Mouse (Mus musculus): ENCODE measurements around the gene Nphp3.

Nphp3 gene

GRCm38 (mm10) chr9:104001921-104002859, at the start of gene Nphp3:
Gene Nphp3 (plus strand): TSS chr9:104002544.
- DNase-seq (ENCODE audit: low read depth, low spot score): peak; percentile 98

GRCm38 (mm10) chr9:103958722-103959121, 43.6 kb upstream of the Nphp3 start:
- DNase-seq (ENCODE audit: low read depth, low spot score): no peak

GRCm38 (mm10) chr9:103959989-103960388, 42.4 kb upstream of the Nphp3 start:
- no peak for DNase-seq (ENCODE audit: low read depth, low spot score)

GRCm38 (mm10) chr9:103996496-103996895, 5.8 kb upstream of the Nphp3 start:
- peak; percentile 48 for DNase-seq (ENCODE audit: low read depth, low spot score)

- no peak for DNase-seq (ENCODE audit: low read depth, low spot score)
These were observed 1.7 kb upstream of the Nphp3 start for GRCm38 (mm10) chr9:104000601-104001000.

GRCm38 (mm10) chr9:104002913-104003330, 578 bp downstream of the Nphp3 start:
- peak; percentile 77 for DNase-seq (ENCODE audit: low read depth, low spot score)

GRCm38 (mm10) chr9:104014526-104014925, 12.2 kb downstream of the Nphp3 start:
- DNase-seq (ENCODE audit: low read depth, low spot score): no peak

GRCm38 (mm10) chr9:104021026-104021425, 18.7 kb downstream of the Nphp3 start:
- no peak for DNase-seq (ENCODE audit: low read depth, low spot score)

- no peak for DNase-seq (ENCODE audit: low read depth, low spot score)
These were observed 24.8 kb downstream of the Nphp3 start for GRCm38 (mm10) chr9:104027186-104027585.

GRCm38 (mm10) chr9:104029861-104030260, 27.5 kb downstream of the Nphp3 start:
- DNase-seq (ENCODE audit: low read depth, low spot score): no peak

GRCm38 (mm10) chr9:104034231-104034630, 31.9 kb downstream of the Nphp3 start:
- no peak for DNase-seq (ENCODE audit: low read depth, low spot score)

GRCm38 (mm10) chr9:104034718-104035117, 32.4 kb downstream of the Nphp3 start:
- DNase-seq (ENCODE audit: low read depth, low spot score): no peak

- peak; percentile 63 for DNase-seq (ENCODE audit: low read depth, low spot score)
These were observed 33.1 kb downstream of the Nphp3 start for GRCm38 (mm10) chr9:104035261-104036015.

- DNase-seq (ENCODE audit: low read depth, low spot score): no peak
These were observed 35.9 kb downstream of the Nphp3 start for GRCm38 (mm10) chr9:104038266-104038665.

GRCm38 (mm10) chr9:104039031-104039695, 36.8 kb downstream of the Nphp3 start:
- DNase-seq (ENCODE audit: low read depth, low spot score): no peak

GRCm38 (mm10) chr9:104039742-104040141, 37.4 kb downstream of the Nphp3 start:
- DNase-seq (ENCODE audit: low read depth, low spot score): no peak

GRCm38 (mm10) chr9:104040362-104040761, 38.0 kb downstream of the Nphp3 start, which contains the start of gene Gm28305:
Gene Gm28305 (plus strand): TSS chr9:104040662.
- DNase-seq (ENCODE audit: low read depth, low spot score): no peak

- DNase-seq (ENCODE audit: low read depth, low spot score): no peak
These were observed 41.3 kb downstream of the Nphp3 start for GRCm38 (mm10) chr9:104043676-104044075.

GRCm38 (mm10) chr9:104051028-104051427, 48.7 kb downstream of the Nphp3 start:
- DNase-seq (ENCODE audit: low read depth, low spot score): no peak

GRCm38 (mm10) chr9:104062430-104063243, 60.3 kb downstream of the Nphp3 start, which contains the start of gene Uba5:
Gene Uba5 (minus strand): TSS chr9:104063134.
- peak; percentile 88 for DNase-seq (ENCODE audit: low read depth, low spot score)
